Mouse (Mus musculus) CD8-positive naive resting alpha-beta T cell, adult 2 months (primary cell): ENCODE results near the gene F5.

Experiments used
- DNase-seq, 2 experiments: peaks; one replicate each; pipeline ENCODE4 v3.0.0; 2022; ENCODE audit warnings: low read depth in 2 of 2, low spot score in 2 of 2

F5 gene

GRCm38 (mm10) chr1:164154983-164155382, 3.3 kb downstream of the F5 start:
- no peak for DNase-seq

- no peak for DNase-seq
Observed at GRCm38 (mm10) chr1:164158571-164158970, 6.9 kb downstream of the F5 start.

DNA sequence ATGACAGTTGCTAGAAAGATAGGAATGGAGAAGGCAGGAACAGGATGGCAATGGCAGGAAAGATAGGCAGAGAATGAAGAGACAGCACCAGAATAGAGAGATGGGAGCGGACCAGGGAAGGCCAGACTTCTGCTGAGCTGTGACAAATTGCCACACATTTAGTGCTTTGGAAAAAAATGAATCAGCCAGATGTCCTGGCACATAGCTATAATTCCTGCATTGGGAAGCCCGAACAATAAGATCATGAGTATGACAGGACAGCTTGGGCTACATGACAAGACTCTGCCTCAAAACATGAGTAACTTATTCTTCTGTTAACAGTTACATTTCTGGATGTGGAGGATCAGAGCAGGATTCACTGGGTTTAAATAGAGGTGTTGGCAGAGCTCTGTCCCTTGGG, 8.1 kb downstream of the F5 start:
- no peak for DNase-seq

GRCm38 (mm10) chr1:164162745-164163144, 11.1 kb downstream of the F5 start:
- DNase-seq, result no peak

GRCm38 (mm10) chr1:164168818-164169217, 17.2 kb downstream of the F5 start:
- DNase-seq, result no peak

- DNase-seq, result no peak
Observed at GRCm38 (mm10) chr1:164170434-164170833, 18.8 kb downstream of the F5 start.

- no peak for DNase-seq
Observed at GRCm38 (mm10) chr1:164173145-164173544, 21.5 kb downstream of the F5 start.

DNA sequence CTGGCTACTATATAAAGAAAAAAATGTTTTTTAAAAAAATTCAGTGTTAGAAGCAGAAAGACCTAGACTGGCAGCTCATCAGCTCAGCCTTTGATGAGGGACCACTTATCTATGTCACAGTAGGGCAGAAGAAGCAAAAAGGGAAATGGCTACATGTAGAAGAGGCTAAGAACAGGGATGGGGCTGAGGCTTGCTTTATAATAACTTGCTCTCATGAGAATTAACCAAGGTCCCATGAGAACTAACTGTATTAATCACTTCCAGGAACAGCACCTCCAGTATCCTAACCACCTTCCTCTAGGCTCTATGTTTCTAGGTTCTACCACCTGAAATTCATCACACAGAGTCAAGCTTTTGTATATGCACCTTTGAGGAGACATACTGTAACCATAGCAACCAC, 25.2 kb downstream of the F5 start:
- no peak for DNase-seq

DNA sequence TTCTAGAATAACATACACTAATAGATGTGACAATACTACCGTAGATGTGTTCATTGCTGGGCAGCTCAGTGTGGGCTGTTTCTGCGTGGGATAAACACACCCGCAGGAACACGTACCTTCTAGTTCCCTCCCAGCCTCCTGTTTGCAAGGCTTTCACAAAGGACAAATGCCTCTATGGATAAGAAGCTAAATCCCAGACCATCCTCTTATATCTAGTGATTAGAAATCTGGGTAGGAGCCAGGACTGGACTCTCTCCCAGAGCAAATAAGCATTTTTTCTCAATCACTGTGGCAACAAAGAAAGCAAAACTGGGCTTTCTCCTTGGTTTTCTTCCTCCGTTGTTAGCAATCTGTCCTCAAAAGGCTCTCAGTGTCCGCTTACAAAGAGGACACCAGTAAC, 26.8 kb downstream of the F5 start:
- no peak for DNase-seq

DNA sequence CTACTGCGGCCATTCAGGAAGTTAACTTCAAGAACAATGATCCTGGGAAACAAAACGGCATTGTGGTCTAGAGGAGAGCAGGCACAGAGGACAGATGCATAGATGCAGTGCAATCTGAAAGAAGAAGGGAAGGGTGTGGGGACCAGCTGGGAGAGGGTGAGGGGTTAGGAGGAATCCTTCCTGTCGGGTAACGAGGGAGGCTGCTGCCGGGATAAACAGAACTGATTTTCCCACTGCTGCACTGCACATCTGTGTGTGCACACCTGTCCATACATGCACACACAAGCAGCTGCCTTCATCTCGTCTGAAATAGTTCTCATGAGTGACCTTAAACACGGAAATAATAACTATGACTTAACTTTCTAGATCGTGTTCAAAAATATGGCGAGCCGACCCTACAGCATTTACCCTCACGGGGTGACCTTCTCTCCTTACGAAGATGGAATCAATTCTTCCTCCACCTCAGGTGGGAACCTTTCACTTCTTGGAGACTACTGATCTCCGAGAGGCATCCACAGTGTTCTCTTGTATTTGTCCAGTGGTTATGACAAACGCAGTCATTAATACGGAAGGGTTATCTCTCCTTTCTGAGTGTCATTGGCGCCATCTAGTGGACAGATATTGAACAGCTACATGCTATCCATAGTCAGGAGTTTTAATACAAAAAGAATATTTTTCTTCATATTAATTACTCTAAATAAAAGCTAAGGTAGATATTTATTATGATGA, 32.7 kb downstream of the F5 start:
- DNase-seq, result peak; percentile 61 to 72

DNA sequence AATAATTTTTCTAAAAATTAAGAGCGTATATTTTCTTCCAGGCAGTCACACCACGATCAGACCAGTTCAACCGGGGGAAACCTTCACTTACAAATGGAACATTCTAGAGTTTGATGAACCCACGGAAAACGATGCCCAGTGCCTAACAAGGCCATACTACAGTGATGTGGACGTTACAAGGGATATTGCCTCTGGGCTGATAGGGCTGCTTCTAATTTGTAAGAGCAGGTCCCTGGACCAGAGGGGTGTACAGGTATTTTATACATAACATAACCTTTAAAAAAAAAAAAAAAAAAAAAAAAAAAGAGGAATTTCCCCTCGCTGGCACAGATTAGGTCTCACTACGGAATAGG, 33.2 kb downstream of the F5 start:
- no peak for DNase-seq

DNA sequence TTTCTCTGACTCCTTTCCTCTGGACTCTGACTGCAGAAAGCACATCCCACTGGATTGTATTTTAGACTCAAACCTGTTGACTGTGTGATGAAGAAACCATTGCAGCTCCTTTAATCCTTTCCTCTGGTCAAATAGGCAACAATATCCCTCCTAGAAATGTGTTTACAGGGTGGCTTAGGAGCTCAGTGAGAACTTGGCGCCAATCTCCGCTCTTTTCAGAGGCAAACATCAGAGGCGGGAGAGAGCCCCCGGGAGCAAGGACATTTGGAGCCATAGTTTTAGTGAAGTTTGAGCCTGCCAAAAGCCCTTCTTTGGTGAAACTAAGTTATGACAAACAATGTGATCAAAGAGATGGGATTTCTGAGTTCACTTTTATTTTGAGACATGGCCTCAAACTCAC, 33.7 kb downstream of the F5 start:
- DNase-seq, result no peak

- no peak for DNase-seq
Observed at GRCm38 (mm10) chr1:164187002-164187560, 35.4 kb downstream of the F5 start.

DNA sequence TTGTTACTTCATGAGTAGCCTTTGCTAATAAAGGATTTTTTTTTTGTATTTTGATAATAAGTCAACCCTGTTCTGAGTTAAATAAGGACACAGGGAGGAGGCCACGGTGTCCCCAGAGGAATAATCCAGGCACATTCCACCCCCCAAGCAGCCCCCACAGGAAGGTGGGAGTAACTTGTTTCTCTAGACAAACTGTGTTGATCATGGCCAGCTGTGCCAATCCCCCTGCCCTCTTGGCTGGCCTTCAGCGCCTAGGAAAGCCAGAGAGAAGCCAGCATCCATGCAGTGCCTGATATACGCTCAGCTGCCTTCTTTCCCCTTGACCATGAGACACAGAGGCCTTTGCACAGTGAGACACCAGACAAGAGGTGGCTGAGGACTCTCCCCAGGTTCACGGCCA, 47.9 kb downstream of the F5 start:
- no peak for DNase-seq

DNA sequence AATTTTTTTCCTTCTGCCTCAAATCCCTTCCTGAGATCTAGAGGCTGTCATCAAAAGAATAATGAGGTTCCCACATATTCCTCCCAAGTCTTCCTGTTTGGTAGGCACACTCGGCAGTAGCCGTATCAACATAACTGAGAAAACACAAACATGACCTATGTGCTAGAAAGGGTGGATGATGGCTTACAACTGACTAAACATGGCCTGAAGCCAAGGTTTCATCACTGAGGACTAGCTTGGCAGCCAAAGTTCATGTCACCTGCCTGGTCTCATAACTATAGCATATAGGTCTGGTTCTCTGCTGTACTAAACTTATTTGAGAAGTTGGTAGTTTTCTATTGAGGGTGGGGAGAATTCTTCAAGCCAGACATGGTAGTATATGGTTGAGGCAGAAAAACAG, 56.8 kb downstream of the F5 start:
- DNase-seq, result no peak

GRCm38 (mm10) chr1:164210899-164211298, 59.3 kb downstream of the F5 start:
- DNase-seq, result no peak

- DNase-seq, result no peak
Observed at GRCm38 (mm10) chr1:164212686-164213085, 61.0 kb downstream of the F5 start.

DNA sequence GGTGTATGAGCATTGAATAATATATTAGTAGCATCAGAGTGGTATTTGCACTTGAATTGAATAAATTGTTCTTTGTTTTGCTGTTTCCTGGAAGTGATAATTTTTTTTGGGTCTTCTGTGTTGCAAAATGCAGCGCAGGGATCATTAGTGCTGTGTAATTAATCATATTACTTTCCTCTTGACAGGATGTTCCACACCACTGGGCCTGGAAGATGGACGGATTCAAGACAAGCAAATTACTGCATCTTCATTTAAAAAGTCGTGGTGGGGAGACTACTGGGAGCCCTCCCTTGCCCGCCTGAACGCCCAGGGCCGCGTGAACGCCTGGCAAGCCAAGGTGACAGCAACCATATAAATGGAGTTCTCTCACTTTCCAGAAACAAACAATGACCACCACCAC, 62.6 kb downstream of the F5 start:
- no peak for DNase-seq

DNA sequence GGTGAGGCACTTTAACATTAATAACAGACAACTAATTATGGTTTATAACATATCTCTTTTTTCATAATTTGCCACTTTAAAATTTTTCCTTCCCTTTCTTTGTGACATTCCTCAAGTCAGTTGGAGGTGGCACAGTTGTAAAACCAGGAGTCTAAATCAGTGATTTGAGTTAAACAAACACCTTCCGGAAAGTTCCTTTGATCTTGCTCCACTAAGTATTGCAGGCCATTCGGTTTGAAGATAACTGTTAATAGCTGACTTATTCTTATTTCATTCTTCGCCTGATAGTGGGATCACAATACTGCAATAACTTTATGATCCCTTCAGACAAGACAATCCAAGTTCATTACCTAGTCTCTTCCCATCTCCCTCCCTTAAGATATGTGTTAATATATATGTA, 63.5 kb downstream of the F5 start:
- no peak for DNase-seq

GRCm38 (mm10) chr1:164215540-164215939, 63.9 kb downstream of the F5 start:
- no peak for DNase-seq

- no peak for DNase-seq
Observed at GRCm38 (mm10) chr1:164217791-164218685, 66.4 kb downstream of the F5 start.

DNA sequence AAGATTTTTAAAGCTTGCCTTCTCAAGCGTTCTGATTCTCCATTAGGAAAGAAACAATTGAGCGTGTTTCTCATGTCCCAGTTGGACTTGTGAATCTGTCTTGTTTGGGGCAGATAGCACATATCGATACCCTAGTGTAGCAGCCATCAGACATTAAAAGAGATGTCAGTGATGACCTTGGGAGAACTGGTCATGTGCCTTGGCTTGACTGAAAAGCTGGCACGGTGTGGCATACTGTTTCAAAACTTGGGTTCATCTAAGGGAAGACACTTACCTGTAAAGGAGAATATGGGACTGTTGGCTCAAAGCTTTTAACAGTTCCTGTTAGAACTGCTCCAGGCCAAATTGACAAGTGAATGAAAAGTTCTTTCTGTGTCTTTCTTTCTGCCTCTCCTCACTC, 68.6 kb downstream of the F5 start:
- DNase-seq, result no peak
